Mouse (Mus musculus) C2C12 (cell line): ENCODE data around the gene Ccl25. TPM values are rescaled to one million over a fixed set of nuclear protein-coding genes. Genes with fewer than 3 reads are reported as not detected.
"Not testable (repeated sequence)": the region's sequence is repeated elsewhere in the genome, so short reads cannot be mapped to it uniquely, and the experiment has no call there.

Experiments used
- H3K27me3 ChIP-seq: one replicate; pipeline ENCODE4 v1.6.1; 2011; ENCODE audit not compliant: control insufficient read depth, insufficient read depth, insufficient read length
- H3K36me3 ChIP-seq: one replicate; pipeline ENCODE4 v1.6.1; 2011; ENCODE audit not compliant: control insufficient read depth, insufficient read depth
- H3K4me3 ChIP-seq: one replicate; pipeline ENCODE4 v1.5.1; 2011; ENCODE audit warnings: mild to moderate bottlenecking, control low read depth; ENCODE audit not compliant: poor library complexity, insufficient read depth, severe bottlenecking
- H3K79me2 ChIP-seq: one replicate; pipeline ENCODE4 v1.6.1; 2011; ENCODE audit not compliant: control insufficient read depth, insufficient read depth
- H3K79me3 ChIP-seq: one replicate; pipeline ENCODE4 v1.6.1; 2011; ENCODE audit warnings: low read depth, control low read depth
- H3ac ChIP-seq: one replicate; pipeline ENCODE3; 2011; ENCODE audit warnings: low read depth; ENCODE audit not compliant: control insufficient read depth, insufficient read length
- CEBPB ChIP-seq: IDR thresholded peaks from one replicate; pipeline ENCODE4 v1.6.1; 2011; ENCODE audit warnings: low read depth, mild to moderate bottlenecking, control low read depth, moderate library complexity
- CTCF ChIP-seq: IDR thresholded peaks from one replicate; pipeline ENCODE4 v1.5.1; 2011; ENCODE audit not compliant: control insufficient read depth, insufficient read depth, insufficient read length
- FOSL1 ChIP-seq: IDR thresholded peaks from one replicate; pipeline ENCODE4 v1.8.0; 2011; ENCODE audit warnings: mild to moderate bottlenecking, low read length; ENCODE audit not compliant: poor library complexity, insufficient read depth, severe bottlenecking
- MAX ChIP-seq: IDR thresholded peaks from one replicate; pipeline ENCODE4 v1.6.1; 2011; ENCODE audit warnings: mild to moderate bottlenecking, control low read depth
- MYOD1 ChIP-seq: IDR thresholded peaks from one replicate; pipeline ENCODE4 v1.6.1; 2011; ENCODE audit warnings: low read depth; ENCODE audit not compliant: control insufficient read depth, insufficient read length
- MYOG ChIP-seq: IDR thresholded peaks from one replicate; pipeline ENCODE4 v1.6.1; 2011; ENCODE audit not compliant: control insufficient read depth, insufficient read length; ENCODE audit errors: extremely low read depth
- USF1 ChIP-seq: IDR thresholded peaks from one replicate; pipeline ENCODE4 v1.6.1; 2011; ENCODE audit warnings: low read depth, mild to moderate bottlenecking, control low read depth, moderate library complexity
- polyA plus RNA-seq: library from polyadenylated mRNA; unstranded; fragments of >200 nt; fragmentation: generic; extraction: Trizol; gene quantifications from one replicate; pipeline ENCODE4 v1.2.1, GENCODE M21; 2012; ENCODE audit warnings: missing spikeins

The Ccl25 gene
- polyA plus RNA-seq, 1 experiment: 6.0 TPM

GRCm38 (mm10) chr8:4401442-4401841 lies 76.4 kb downstream of the Ccl25 start:
- H3ac ChIP-seq: no peak overlapping the region
- no peaks in the 10 kb centered on the region for H3K36me3 ChIP-seq
- H3K27me3 ChIP-seq: peaks cover 4% of the 10 kb centered on the region
- no peaks in the 10 kb centered on the region for H3K79me2 ChIP-seq
- H3K4me3 ChIP-seq: no peak overlapping the region
- H3K79me3 ChIP-seq: no peaks in the 10 kb centered on the region
- no peak for TF ChIP-seq MYOD1
- no peak for TF ChIP-seq CEBPB
- TF ChIP-seq MYOG: no peak

- TF ChIP-seq USF1 (no peak), MAX (no peak), FOSL1 (no peak), CEBPB (no peak), MYOG (no peak), CTCF (no peak), MYOD1 (no peak)
- Histone ChIP-seq H3K4me3 (no peak overlapping the region), H3K36me3 (no peaks in the 10 kb centered on the region), H3K79me2 (no peaks in the 10 kb centered on the region), H3K79me3 (no peaks in the 10 kb centered on the region), H3ac (no peak overlapping the region), H3K27me3 (peaks cover 4% of the 10 kb centered on the region)
Measured at GRCm38 (mm10) chr8:4403960-4404879, 79.2 kb downstream of the Ccl25 start.

GRCm38 (mm10) chr8:4404880-4405261 lies 79.9 kb downstream of the Ccl25 start:
- no peaks in the 10 kb centered on the region for H3K79me2 ChIP-seq
- no peaks in the 10 kb centered on the region for H3K36me3 ChIP-seq
- no peak overlapping the region for H3ac ChIP-seq
- H3K27me3 ChIP-seq: peaks cover 4% of the 10 kb centered on the region
- H3K79me3 ChIP-seq: no peaks in the 10 kb centered on the region
- no peak for TF ChIP-seq MYOD1
- TF ChIP-seq MAX: no peak
- TF ChIP-seq USF1: no peak
- no peak for TF ChIP-seq CEBPB
- TF ChIP-seq MYOG: no peak
- TF ChIP-seq FOSL1: no peak
- no peak for TF ChIP-seq CTCF
- no peak overlapping the region for H3K4me3 ChIP-seq

DNA sequence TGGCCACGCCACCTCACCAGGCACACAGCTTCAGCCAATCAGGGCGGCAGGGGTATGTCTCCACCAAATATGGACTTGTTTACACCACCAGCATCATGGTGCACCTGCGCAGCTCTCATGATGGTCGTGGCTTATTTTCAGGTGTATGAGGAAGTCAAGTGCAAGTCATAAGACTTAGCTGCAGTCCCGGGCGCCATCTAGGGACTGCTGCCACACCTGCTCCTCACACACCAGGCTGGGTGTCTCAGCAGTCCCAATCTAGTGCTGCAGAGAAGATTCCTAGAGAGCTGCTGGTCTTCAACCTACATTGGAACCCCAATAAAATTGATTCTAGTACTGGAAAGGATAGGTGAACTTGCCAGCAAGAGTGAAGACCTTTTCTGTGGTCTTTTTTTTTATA lies 83.4 kb downstream of the Ccl25 start:
- not testable (repeated sequence) for H3K79me2 ChIP-seq, H3ac ChIP-seq, H3K27me3 ChIP-seq, H3K4me3 ChIP-seq, H3K79me3 ChIP-seq, H3K36me3 ChIP-seq

Other genes starting within 250 kb of the Ccl25 start
- gene Cd209f, start 219.4 kb upstream of the Ccl25 start, polyA plus RNA-seq: not detected
- gene Cd209g, start 191.1 kb upstream of the Ccl25 start, polyA plus RNA-seq: not detected
- gene Evi5l, start 158.6 kb upstream of the Ccl25 start, polyA plus RNA-seq: 11.6 TPM
- 0.18 TPM for gene Prr36, start 107.8 kb upstream of the Ccl25 start, polyA plus RNA-seq
- gene Lrrc8e, start 98.4 kb upstream of the Ccl25 start, polyA plus RNA-seq: 1.7 TPM
- gene Map2k7, start 86.5 kb upstream of the Ccl25 start, polyA plus RNA-seq: 33.5 TPM
- gene Gm49320, start 86.3 kb upstream of the Ccl25 start, polyA plus RNA-seq: 0.11 TPM
- 0.59 TPM for gene Tgfbr3l, start 77.0 kb upstream of the Ccl25 start, polyA plus RNA-seq
- 44.1 TPM for gene Snapc2, start 72.1 kb upstream of the Ccl25 start, polyA plus RNA-seq
- gene Ctxn1, start 65.9 kb upstream of the Ccl25 start, polyA plus RNA-seq: 45.0 TPM
- 38.0 TPM for gene Timm44, start 49.3 kb upstream of the Ccl25 start, polyA plus RNA-seq
- gene Elavl1, start 203 bp downstream of the Ccl25 start, polyA plus RNA-seq: 63.8 TPM
- 0.23 TPM for gene Cers4, start 167.8 kb downstream of the Ccl25 start, polyA plus RNA-seq